Mouse (Mus musculus) MEL (cell line): ENCODE data around the gene Sgms1. TPM values are rescaled to one million over a fixed set of nuclear protein-coding genes. Genes with fewer than 3 reads are reported as not detected.

Source experiments
- DNase-seq: peaks from one replicate; pipeline ENCODE4 v3.0.0; 2011; ENCODE audit warnings: low read depth, low spot score
- H3K27ac ChIP-seq: 2 replicates; pipeline ENCODE4 v1.5.1; 2012; ENCODE audit warnings: low read depth, mild to moderate bottlenecking, control low read depth, low read length, moderate library complexity; ENCODE audit not compliant: control insufficient read depth
- H3K27me3 ChIP-seq, 2 experiments: fragments of 150-350 bp in 1 of 2; sonication (generic) in 1 of 2; 2 replicates each; pipeline ENCODE4 v1.6.1; 2012; ENCODE audit warnings: low read length in 2 of 2, mild to moderate bottlenecking in 2 of 2, improper control_type of control experiment in 1 of 2, moderate library complexity in 1 of 2; ENCODE audit not compliant: insufficient read depth in 2 of 2, control insufficient read depth in 1 of 2
- H3K36me3 ChIP-seq, 2 experiments: 2 replicates each; pipeline ENCODE4 v1.6.1; 2012 to 2014; ENCODE audit warnings: low read length in 2 of 2, improper control_type of control experiment in 1 of 2, inconsistent platforms in 1 of 2, mild to moderate bottlenecking in 1 of 2; ENCODE audit not compliant: insufficient read depth in 2 of 2, control insufficient read depth in 1 of 2
- H3K4me1 ChIP-seq, 2 experiments: fragments of 150-350 bp in 1 of 2; sonication (generic) in 1 of 2; 2 replicates each; pipeline ENCODE4 v1.6.1; 2012; ENCODE audit warnings: low read length in 2 of 2, improper control_type of control experiment in 1 of 2, mild to moderate bottlenecking in 1 of 2; ENCODE audit not compliant: insufficient read depth in 2 of 2, control insufficient read depth in 1 of 2
- H3K4me3 ChIP-seq, 2 experiments: fragments of 150-350 bp in 1 of 2; sonication (generic) in 1 of 2; 2 replicates each; pipeline ENCODE4 v1.5.1; 2012; ENCODE audit warnings: low read depth in 2 of 2, low read length in 2 of 2, mild to moderate bottlenecking in 2 of 2, moderate library complexity in 2 of 2, control low read depth in 1 of 2, improper control_type of control experiment in 1 of 2; ENCODE audit not compliant: control insufficient read depth in 1 of 2, insufficient read depth in 1 of 2
- H3K79me2 ChIP-seq: 2 replicates; pipeline ENCODE4 v1.6.1; 2012; ENCODE audit warnings: mild to moderate bottlenecking, low read length, moderate library complexity; ENCODE audit not compliant: control insufficient read depth, poor library complexity, insufficient read depth
- H3K9ac ChIP-seq: 2 replicates; pipeline ENCODE4 v1.6.1; 2012; ENCODE audit warnings: low read depth, mild to moderate bottlenecking, control low read depth, low read length, moderate library complexity; ENCODE audit not compliant: control insufficient read depth, poor library complexity, severe bottlenecking
- H3K9me3 ChIP-seq: fragments of 150-350 bp; sonication (generic); replicated peaks from 2 replicates; pipeline ENCODE4 v1.6.1; 2012; ENCODE audit warnings: mild to moderate bottlenecking, low read length, improper control_type of control experiment, moderate library complexity; ENCODE audit not compliant: insufficient read depth
- BHLHE40 ChIP-seq: IDR thresholded peaks from 2 replicates; pipeline ENCODE4 v1.6.1; 2012; ENCODE audit warnings: low read depth, mild to moderate bottlenecking, inconsistent platforms, low read length, improper control_type of control experiment, borderline replicate concordance
- CTCF ChIP-seq, 3 experiments: IDR thresholded peaks in 2 of 3; conservative IDR thresholded peaks in 1 of 3; 2 replicates each; pipeline ENCODE4 v1.5.1; 2011 to 2012; ENCODE audit warnings: low read length in 3 of 3, low read depth in 2 of 3, mild to moderate bottlenecking in 2 of 3, improper control_type of control experiment in 1 of 3, inconsistent platforms in 1 of 3, mixed read lengths in 1 of 3, moderate library complexity in 1 of 3; ENCODE audit not compliant: control insufficient read depth in 1 of 3, insufficient read depth in 1 of 3, poor library complexity in 1 of 3, severe bottlenecking in 1 of 3
- ELF1 ChIP-seq: IDR thresholded peaks from 2 replicates; pipeline ENCODE4 v1.6.1; 2014; ENCODE audit warnings: low read depth, mild to moderate bottlenecking, inconsistent platforms, low read length, improper control_type of control experiment, moderate library complexity
- EP300 ChIP-seq, 2 experiments: IDR thresholded peaks; 2 replicates each; pipeline ENCODE4 v1.6.1; 2011; ENCODE audit warnings: improper control_type of control experiment in 2 of 2, low read length in 2 of 2, low read depth in 1 of 2, mild to moderate bottlenecking in 1 of 2
- ETS1 ChIP-seq: IDR thresholded peaks from 2 replicates; pipeline ENCODE4 v1.6.1; 2012; ENCODE audit warnings: low read depth, mild to moderate bottlenecking, inconsistent platforms, low read length, improper control_type of control experiment, moderate library complexity
- GATA1 ChIP-seq: IDR thresholded peaks from 2 replicates; pipeline ENCODE4 v1.6.1; 2011; ENCODE audit warnings: low read depth, low read length, improper control_type of control experiment
- HCFC1 ChIP-seq: IDR thresholded peaks from 2 replicates; pipeline ENCODE4 v1.6.1; 2012; ENCODE audit warnings: low read depth, mild to moderate bottlenecking, inconsistent platforms, low read length, improper control_type of control experiment, moderate library complexity
- MAFK ChIP-seq: IDR thresholded peaks from 2 replicates; pipeline ENCODE4 v1.6.1; 2011; ENCODE audit warnings: low read depth, mild to moderate bottlenecking, low read length, improper control_type of control experiment, borderline replicate concordance
- MAX ChIP-seq: IDR thresholded peaks from 2 replicates; pipeline ENCODE4 v1.6.1; 2011; ENCODE audit warnings: low read length, improper control_type of control experiment
- MEF2A ChIP-seq: IDR thresholded peaks from 2 replicates; pipeline ENCODE4 v1.6.1; 2014; ENCODE audit warnings: low read depth, mild to moderate bottlenecking, inconsistent platforms, low read length, improper control_type of control experiment; ENCODE audit not compliant: poor library complexity, insufficient replicate concordance, severe bottlenecking; ENCODE audit errors: extremely low read depth
- MXI1 ChIP-seq: IDR thresholded peaks from 2 replicates; pipeline ENCODE4 v1.6.1; 2011; ENCODE audit warnings: mild to moderate bottlenecking, low read depth, low read length, improper control_type of control experiment
- MYB ChIP-seq: IDR thresholded peaks from 2 replicates; pipeline ENCODE4 v1.6.1; 2011; ENCODE audit warnings: mild to moderate bottlenecking, low read depth, low read length, improper control_type of control experiment
- MYC ChIP-seq: IDR thresholded peaks from 2 replicates; pipeline ENCODE4 v1.6.1; 2011; ENCODE audit warnings: low read depth, mild to moderate bottlenecking, low read length, improper control_type of control experiment, moderate library complexity
- NELFE ChIP-seq: IDR thresholded peaks from 2 replicates; pipeline ENCODE4 v1.6.1; 2011; ENCODE audit warnings: low read depth, low read length, improper control_type of control experiment
- NRF1 ChIP-seq: IDR thresholded peaks from 2 replicates; pipeline ENCODE4 v1.6.1; 2014; ENCODE audit warnings: low read depth, mild to moderate bottlenecking, inconsistent platforms, low read length, improper control_type of control experiment, moderate library complexity; ENCODE audit not compliant: poor library complexity, insufficient read depth, severe bottlenecking
- POLR2A ChIP-seq, 2 experiments: IDR thresholded peaks; 2 replicates each; pipeline ENCODE4 v1.6.1; 2011 to 2012; ENCODE audit warnings: low read length in 2 of 2, mild to moderate bottlenecking in 2 of 2, control low read depth in 1 of 2, improper control_type of control experiment in 1 of 2, low read depth in 1 of 2, moderate library complexity in 1 of 2; ENCODE audit not compliant: control insufficient read depth in 1 of 2, insufficient read depth in 1 of 2, poor library complexity in 1 of 2
- RAD21 ChIP-seq: IDR thresholded peaks from 2 replicates; pipeline ENCODE4 v1.6.1; 2011; ENCODE audit warnings: mild to moderate bottlenecking, low read depth, low read length, improper control_type of control experiment
- RCOR1 ChIP-seq: IDR thresholded peaks from 2 replicates; pipeline ENCODE4 v1.6.1; 2012; ENCODE audit warnings: low read depth, mild to moderate bottlenecking, inconsistent platforms, low read length, improper control_type of control experiment
- SIN3A ChIP-seq: IDR thresholded peaks from 2 replicates; pipeline ENCODE4 v1.6.1; 2012; ENCODE audit warnings: low read length, improper control_type of control experiment, inconsistent platforms
- SMC3 ChIP-seq: IDR thresholded peaks from 2 replicates; pipeline ENCODE4 v1.6.1; 2011; ENCODE audit warnings: low read depth, low read length, improper control_type of control experiment
- TAL1 ChIP-seq: IDR thresholded peaks from 2 replicates; pipeline ENCODE4 v1.6.1; 2012; ENCODE audit warnings: mild to moderate bottlenecking, inconsistent platforms, low read length, moderate library complexity, mixed read lengths
- TBP ChIP-seq: IDR thresholded peaks from 2 replicates; pipeline ENCODE4 v1.8.0; 2011; ENCODE audit warnings: low read depth, low read length, improper control_type of control experiment
- TCF12 ChIP-seq: IDR thresholded peaks from 2 replicates; pipeline ENCODE4 v1.6.1; 2014; ENCODE audit warnings: low read depth, mild to moderate bottlenecking, inconsistent platforms, low read length, improper control_type of control experiment, moderate library complexity
- UBTF ChIP-seq: IDR thresholded peaks from 2 replicates; pipeline ENCODE4 v1.6.1; 2012; ENCODE audit warnings: low read depth, mild to moderate bottlenecking, inconsistent platforms, low read length, improper control_type of control experiment, moderate library complexity, borderline replicate concordance; ENCODE audit not compliant: insufficient read depth
- USF1 ChIP-seq: IDR thresholded peaks from 2 replicates; pipeline ENCODE4 v1.6.1; 2014; ENCODE audit warnings: low read depth, mild to moderate bottlenecking, inconsistent platforms, low read length, improper control_type of control experiment, moderate library complexity
- USF2 ChIP-seq, 2 experiments: IDR thresholded peaks; 2 replicates each; pipeline ENCODE4 v1.6.1; 2011 to 2012; ENCODE audit warnings: improper control_type of control experiment in 2 of 2, low read length in 2 of 2, borderline replicate concordance in 1 of 2, inconsistent platforms in 1 of 2, low read depth in 1 of 2, mild to moderate bottlenecking in 1 of 2; ENCODE audit not compliant: insufficient read depth in 1 of 2
- ZNF384 ChIP-seq: IDR thresholded peaks from 2 replicates; pipeline ENCODE4 v1.6.1; 2012; ENCODE audit warnings: low read depth, mild to moderate bottlenecking, inconsistent platforms, low read length, improper control_type of control experiment
- polyA plus RNA-seq, 2 experiments: library from polyadenylated mRNA; stranded (reverse) in 1 of 2; unstranded in 1 of 2; fragments of >175 nt in 1 of 2; fragments of >200 nt in 1 of 2; gene quantifications; 2 replicates each; pipeline versions ENCODE4 v1.2.1 to v1.2.4; 2012; ENCODE audit warnings: low replicate concordance in 2 of 2, low read depth in 1 of 2; ENCODE audit not compliant: insufficient read length in 2 of 2, insufficient read depth in 1 of 2, missing spikeins in 1 of 2
- total RNA-seq: library from RNA; depleted of rRNA; stranded (reverse); fragments of 300-350 nt; gene quantifications from 2 replicates; pipeline ENCODE4 v1.2.3, GENCODE M21; 2012

Gene Sgms1
- total and polyA plus RNA-seq, 3 experiments, result 16.3 to 18.5 TPM; not detected in 1

GRCm38 (mm10) chr19:32180756-32181674 lies 208.5 kb downstream of the Sgms1 start:
- Histone ChIP-seq H3K36me3 (peaks cover 0 to 39% of the 10 kb centered on the region in 2 experiments; a peak in 2 of 4 replicates), H3K9me3 (no peaks in the 10 kb centered on the region), H3K27me3 (no peaks in the 10 kb centered on the region), H3K9ac (peak overlapping the region; percentile 55), H3K4me1 (peaks cover 21 to 33% of the 10 kb centered on the region in 2 experiments), H3K4me3 (peak overlapping the region; percentile 14 to 43; a peak in 3 of 4 replicates), H3K27ac (peak overlapping the region; percentile 76), H3K79me2 (peaks cover 8% of the 10 kb centered on the region; the same call in 1 of the 2 replicates)
- DNase-seq, result peak; percentile 74
- no peak for TF ChIP-seq ZNF384
- no peak for TF ChIP-seq MYC
- TF ChIP-seq NELFE, result no peak
- TF ChIP-seq TAL1, result peak; percentile 35; the same call in 1 of the 2 replicates
- peak; percentile 61 for TF ChIP-seq SIN3A
- peak in 1 of 2 experiments; percentile 56; a peak in 2 of 4 replicates for TF ChIP-seq EP300 (IDR thresholded peaks at IDR 0.05; ENCODE audit: low read depth in 1 of 2, low read length in 2 of 2)
- peak; percentile 39 for TF ChIP-seq TCF12
- peak; percentile 60; the same call in 1 of the 2 replicates for TF ChIP-seq ETS1
- TF ChIP-seq HCFC1, result no peak
- TF ChIP-seq TBP, result peak; percentile 51; the same call in 1 of the 2 replicates
- peak; percentile 55 for TF ChIP-seq GATA1
- TF ChIP-seq MEF2A, result peak; percentile 45; the same call in 1 of the 2 replicates
- TF ChIP-seq MXI1, result 0 out of 2 replicates have a peak, but pooled peaks have one; percentile 59

GRCm38 (mm10) chr19:32179978-32180413 lies 209.5 kb downstream of the Sgms1 start:
- Histone ChIP-seq H3K27me3 (no peaks in the 10 kb centered on the region), H3K27ac (peak overlapping the region; percentile 76), H3K79me2 (peaks cover 6% of the 10 kb centered on the region; the same call in 1 of the 2 replicates), H3K4me3 (peak overlapping the region; percentile 43), H3K9ac (peak overlapping the region; percentile 55), H3K36me3 (peaks cover 0 to 36% of the 10 kb centered on the region in 2 experiments; a peak in 2 of 4 replicates), H3K9me3 (no peaks in the 10 kb centered on the region), H3K4me1 (peaks cover 21 to 35% of the 10 kb centered on the region in 2 experiments)
- DNase-seq, result peak; percentile 72
- TF ChIP-seq USF1 (no peak), EP300 (IDR thresholded peaks at IDR 0.05; ENCODE audit: low read depth in 1 of 2, low read length in 2 of 2) (peak; percentile 86 to 89), NRF1 (no peak), RAD21 (no peak), ELF1 (no peak), POLR2A (IDR thresholded peaks at IDR 0.05; ENCODE audit: control insufficient read depth in 1 of 2, insufficient read depth in 1 of 2, low read depth in 1 of 2, low read length in 2 of 2, poor library complexity in 1 of 2) (no peak), NELFE (no peak), SIN3A (peak; percentile 57; the same call in 1 of the 2 replicates), UBTF (0 out of 2 replicates have a peak, but pooled peaks have one; percentile 54), MAX (no peak), ZNF384 (no peak), HCFC1 (no peak), CTCF (IDR thresholded peaks at IDR 0.05 in 2 of 3, conservative IDR thresholded peaks at IDR 0.05 in 1 of 3; ENCODE audit: control insufficient read depth in 1 of 3, insufficient read depth in 1 of 3, low read depth in 2 of 3, low read length in 3 of 3, poor library complexity in 1 of 3, severe bottlenecking in 1 of 3) (no peak), SMC3 (no peak), BHLHE40 (no peak), MAFK (no peak), RCOR1 (peak; percentile 31; the same call in 1 of the 2 replicates), TCF12 (peak; percentile 84), MYC (no peak), MYB (no peak), USF2 (IDR thresholded peaks at IDR 0.05; ENCODE audit: borderline replicate concordance in 1 of 2, insufficient read depth in 1 of 2, low read depth in 1 of 2, low read length in 2 of 2) (no peak), TAL1 (peak; percentile 97)
